Mouse (Mus musculus) liver, embryonic 12.5 days (tissue): ENCODE data around the gene Zswim3. TPM values are rescaled to one million over a fixed set of nuclear protein-coding genes. Genes with fewer than 3 reads are reported as not detected.

Source experiments
- ATAC-seq: fragments of 200-750 bp; cut with Nextera tagmentation; 2 replicates; pipeline ENCODE4 v1.8.0; 2017; ENCODE audit warnings: moderate number of reproducible peaks, mild to moderate bottlenecking, moderate library complexity
- H3K27ac ChIP-seq: fragments of 300-500 bp; sonication (generic); 2 replicates; pipeline ENCODE4 v1.5.1; 2016; ENCODE audit warnings: mild to moderate bottlenecking
- H3K27me3 ChIP-seq: fragments of 300-500 bp; sonication (generic); replicated peaks from 2 replicates; pipeline ENCODE4 v1.6.1; 2016; ENCODE audit warnings: mild to moderate bottlenecking, moderate library complexity
- H3K36me3 ChIP-seq: fragments of 300-500 bp; sonication (generic); 2 replicates; pipeline ENCODE4 v1.6.1; 2016; ENCODE audit warnings: mild to moderate bottlenecking, moderate library complexity
- H3K4me1 ChIP-seq: fragments of 300-500 bp; sonication (generic); 2 replicates; pipeline ENCODE4 v1.6.1; 2016
- H3K4me2 ChIP-seq: fragments of 300-500 bp; sonication (generic); 2 replicates; pipeline ENCODE4 v1.6.1; 2016; ENCODE audit warnings: mild to moderate bottlenecking, moderate library complexity
- H3K4me3 ChIP-seq: fragments of 300-500 bp; sonication (generic); 2 replicates; pipeline ENCODE4 v1.5.1; 2016; ENCODE audit warnings: mild to moderate bottlenecking, moderate library complexity
- H3K9ac ChIP-seq: fragments of 300-500 bp; sonication (generic); 2 replicates; pipeline ENCODE4 v1.6.1; 2016; ENCODE audit warnings: mild to moderate bottlenecking, moderate library complexity
- H3K9me3 ChIP-seq: fragments of 300-500 bp; sonication (generic); replicated peaks from 2 replicates; pipeline ENCODE4 v1.6.1; 2016; ENCODE audit warnings: mild to moderate bottlenecking, moderate library complexity
- WGBS: fragments of 180-500 bp; shearing (Covaris S2); methylation state at CpG from one replicate; pipeline ENCODE4 v1.1.7; 2016; ENCODE audit not compliant: insufficient replicate concordance; 5-methylcytosine and 5-hydroxymethylcytosine counted together
- polyA plus RNA-seq: library from polyadenylated mRNA; unstranded; fragments of >200 nt; fragmentation: Nextera tagmentation; extraction: Ambion mirVana; gene quantifications from 2 replicates; pipeline ENCODE4 v1.2.1, GENCODE M21; 2016

Zswim3 gene
- polyA plus RNA-seq, 1 experiment from 2014 or later, result 5.9 TPM

- ATAC-seq, result no peak
- WGBS, result 62% methylated on average over 5 of the region's 5 CpGs
Observed at GRCm38 (mm10) chr2:164817703-164818102, 12.8 kb downstream of the Zswim3 start.

GRCm38 (mm10) chr2:164821060-164821459 is 16.2 kb downstream of the Zswim3 start:
- H3K4me3 ChIP-seq, result no peak overlapping the region
- no peak overlapping the region for H3K4me2 ChIP-seq
- no peak for ATAC-seq
- no peak overlapping the region for H3K27ac ChIP-seq
- peaks cover 40% of the 10 kb centered on the region for H3K4me1 ChIP-seq
- 85% methylated on average over 6 of the region's 6 CpGs for WGBS
- H3K27me3 ChIP-seq, result no peaks in the 10 kb centered on the region
- peaks cover 35% of the 10 kb centered on the region for H3K36me3 ChIP-seq
- H3K9me3 ChIP-seq, result no peaks in the 10 kb centered on the region
- no peak overlapping the region for H3K9ac ChIP-seq

More at GRCm38 (mm10) chr2:164817703-164818102, 12.8 kb downstream of the Zswim3 start:
- no peak overlapping the region for H3K4me3 ChIP-seq
- peaks cover 44% of the 10 kb centered on the region for H3K4me1 ChIP-seq
- 0 out of 2 replicates have a peak overlapping the region, but pooled peaks have one; percentile 9 for H3K27ac ChIP-seq
- H3K9ac ChIP-seq, result no peak overlapping the region
- H3K27me3 ChIP-seq, result no peaks in the 10 kb centered on the region
- no peak overlapping the region for H3K4me2 ChIP-seq
- peaks cover 31% of the 10 kb centered on the region for H3K36me3 ChIP-seq
- H3K9me3 ChIP-seq, result no peaks in the 10 kb centered on the region

- Histone ChIP-seq H3K27me3 (no peaks in the 10 kb centered on the region), H3K27ac (peak within 1 kb of the TSS; percentile 79), H3K36me3 (peaks cover 51% of the 10 kb centered on the region), H3K4me3 (peak within 1 kb of the TSS; percentile 76), H3K4me1 (peaks cover 38% of the 10 kb centered on the region), H3K4me2 (peak within 1 kb of the TSS; percentile 84), H3K9ac (peak within 1 kb of the TSS; percentile 83), H3K9me3 (no peaks in the 10 kb centered on the region)
- peak; percentile 99 for ATAC-seq
- WGBS, result 3% methylated on average over 32 of the region's 32 CpGs
Observed at GRCm38 (mm10) chr2:164822636-164823165, 17.8 kb downstream of the Zswim3 start, which contains the start of gene Zswim1. TSS of gene Zswim1 (plus strand) at chr2:164822686.

GRCm38 (mm10) chr2:164823181-164823585 is 18.3 kb downstream of the Zswim3 start:
- peak overlapping the region; percentile 84 for H3K4me2 ChIP-seq
- no peaks in the 10 kb centered on the region for H3K9me3 ChIP-seq
- H3K27me3 ChIP-seq, result no peaks in the 10 kb centered on the region
- under 1% methylated on average over 10 of the region's 10 CpGs for WGBS
- peak; percentile 56 for ATAC-seq
- H3K36me3 ChIP-seq, result peaks cover 56% of the 10 kb centered on the region
- peak overlapping the region; percentile 83 for H3K9ac ChIP-seq
- peak overlapping the region; percentile 76 for H3K4me3 ChIP-seq
- H3K4me1 ChIP-seq, result peaks cover 36% of the 10 kb centered on the region
- peak overlapping the region; percentile 79 for H3K27ac ChIP-seq

- Histone ChIP-seq H3K9ac (peak overlapping the region; percentile 83; the same call in 1 of the 2 replicates), H3K27me3 (no peaks in the 10 kb centered on the region), H3K9me3 (no peaks in the 10 kb centered on the region), H3K4me2 (peak overlapping the region; percentile 84), H3K27ac (no peak overlapping the region), H3K4me3 (peak overlapping the region; percentile 76), H3K4me1 (peaks cover 35% of the 10 kb centered on the region), H3K36me3 (peaks cover 57% of the 10 kb centered on the region)
- 82% methylated on average over 4 of the region's 4 CpGs for WGBS
- no peak for ATAC-seq
Observed at GRCm38 (mm10) chr2:164823969-164824368, 19.1 kb downstream of the Zswim3 start.

DNA sequence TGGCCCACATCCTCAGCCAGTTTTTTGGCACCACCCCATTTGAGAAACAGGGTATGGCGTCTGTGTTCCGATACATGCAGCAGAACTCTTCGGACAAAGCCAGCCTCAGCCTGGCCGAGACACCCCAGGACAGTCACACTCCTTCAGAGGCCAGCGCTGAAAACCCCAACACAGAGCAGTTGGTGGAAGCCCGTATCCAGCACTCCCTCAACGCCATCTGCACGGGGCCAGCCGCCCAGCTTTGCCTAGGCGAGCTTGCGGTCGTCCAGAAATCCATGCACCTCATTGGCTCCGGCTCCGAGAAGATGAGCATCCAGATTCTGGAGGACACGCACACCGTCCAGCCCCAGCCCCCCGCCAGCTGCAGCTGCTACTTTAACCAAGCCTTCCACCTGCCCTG is 20.6 kb downstream of the Zswim3 start:
- no peak overlapping the region for H3K9ac ChIP-seq
- no peaks in the 10 kb centered on the region for H3K9me3 ChIP-seq
- WGBS, result 94% methylated on average over 17 of the region's 17 CpGs
- H3K4me3 ChIP-seq, result no peak overlapping the region
- no peak overlapping the region for H3K27ac ChIP-seq
- no peak overlapping the region for H3K4me2 ChIP-seq
- peaks cover 49% of the 10 kb centered on the region for H3K36me3 ChIP-seq
- H3K27me3 ChIP-seq, result no peaks in the 10 kb centered on the region
- H3K4me1 ChIP-seq, result peaks cover 35% of the 10 kb centered on the region
- ATAC-seq, result no peak

- Histone ChIP-seq H3K9me3 (no peaks in the 10 kb centered on the region), H3K9ac (no peak overlapping the region), H3K4me3 (no peak overlapping the region), H3K27me3 (no peaks in the 10 kb centered on the region), H3K27ac (peak overlapping the region; percentile 15; the same call in 1 of the 2 replicates), H3K36me3 (peaks cover 36% of the 10 kb centered on the region), H3K4me2 (0 out of 2 replicates have a peak overlapping the region, but pooled peaks have one; percentile 7), H3K4me1 (peaks cover 31% of the 10 kb centered on the region)
- 68% methylated on average over 16 of the region's 16 CpGs for WGBS
- no peak for ATAC-seq
Observed at GRCm38 (mm10) chr2:164827146-164827850, 22.4 kb downstream of the Zswim3 start.

DNA sequence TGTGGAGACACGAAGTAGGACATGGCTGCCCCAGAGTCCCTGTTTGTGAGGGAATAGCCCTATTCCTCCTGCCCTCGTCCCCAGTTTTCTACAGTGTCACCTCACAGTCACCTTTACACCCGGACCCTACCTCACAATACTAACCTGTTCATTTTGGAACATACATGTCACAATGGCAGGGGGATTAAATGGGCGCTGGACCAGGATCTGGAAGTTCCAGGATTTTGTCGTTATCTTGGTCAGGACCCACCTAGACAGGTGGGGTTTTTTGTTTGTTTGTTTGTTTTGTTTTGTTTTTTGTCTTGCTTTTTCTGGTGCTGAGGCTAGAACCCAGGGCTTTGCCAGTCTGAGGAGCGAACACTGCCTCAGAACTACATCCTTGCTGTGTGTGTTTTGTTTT is 23.5 kb downstream of the Zswim3 start, which contains the start of gene Spata25:
Spata25 (minus strand) TSS at position 101 of the 400 bp plus-strand sequence.
- Histone ChIP-seq H3K9me3 (no peaks in the 10 kb centered on the region), H3K27ac (peak within 1 kb of the TSS; percentile 15; the same call in 1 of the 2 replicates), H3K9ac (no peak within 1 kb of the TSS), H3K36me3 (peaks cover 36% of the 10 kb centered on the region), H3K4me1 (peaks cover 32% of the 10 kb centered on the region), H3K27me3 (no peaks in the 10 kb centered on the region), H3K4me3 (no peak within 1 kb of the TSS), H3K4me2 (0 out of 2 replicates have a peak within 1 kb of the TSS, but pooled peaks have one; percentile 7)
- ATAC-seq, result no peak
- 76% methylated on average over 6 of the region's 6 CpGs for WGBS

DNA sequence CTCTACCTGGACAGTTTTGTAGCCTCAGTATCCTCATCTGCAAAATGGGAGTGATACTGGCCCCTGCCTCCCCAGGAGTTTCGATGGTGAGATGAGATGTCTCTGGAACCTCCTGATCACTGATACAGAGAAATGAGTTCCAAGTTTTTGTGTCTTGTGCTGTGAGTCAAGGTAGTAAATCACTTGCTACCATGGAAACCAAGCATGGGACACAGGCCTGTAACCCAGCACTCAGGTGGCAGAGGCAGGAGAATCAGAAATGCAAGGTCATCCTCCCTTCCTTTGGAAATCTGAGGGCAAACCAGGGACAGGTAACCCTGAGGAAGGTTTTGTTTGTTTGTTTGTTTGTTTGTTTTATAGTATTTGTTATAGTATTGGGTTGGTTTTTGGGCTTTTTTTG is 24.2 kb downstream of the Zswim3 start:
- H3K36me3 ChIP-seq, result peaks cover 36% of the 10 kb centered on the region
- H3K4me2 ChIP-seq, result no peak overlapping the region
- WGBS, result 86% methylated on average over 1 of the region's 1 CpGs
- no peaks in the 10 kb centered on the region for H3K27me3 ChIP-seq
- H3K4me3 ChIP-seq, result no peak overlapping the region
- no peak for ATAC-seq
- peaks cover 29% of the 10 kb centered on the region for H3K4me1 ChIP-seq
- no peak overlapping the region for H3K27ac ChIP-seq
- no peaks in the 10 kb centered on the region for H3K9me3 ChIP-seq
- H3K9ac ChIP-seq, result no peak overlapping the region

- H3K27me3 ChIP-seq, result no peaks in the 10 kb centered on the region
- no peaks in the 10 kb centered on the region for H3K9me3 ChIP-seq
- H3K4me1 ChIP-seq, result peaks cover 42% of the 10 kb centered on the region
- no peak overlapping the region for H3K4me3 ChIP-seq
- H3K27ac ChIP-seq, result no peak overlapping the region
- peaks cover 30% of the 10 kb centered on the region for H3K36me3 ChIP-seq
- H3K4me2 ChIP-seq, result no peak overlapping the region
- H3K9ac ChIP-seq, result no peak overlapping the region
- ATAC-seq, result no peak
- WGBS, result 78% methylated on average over 10 of the region's 10 CpGs
Observed at GRCm38 (mm10) chr2:164831029-164831428, 26.1 kb downstream of the Zswim3 start.

GRCm38 (mm10) chr2:164832032-164832747 is 27.3 kb downstream of the Zswim3 start:
- Histone ChIP-seq H3K4me1 (peaks cover 37% of the 10 kb centered on the region), H3K4me2 (peak overlapping the region; percentile 97), H3K27me3 (no peaks in the 10 kb centered on the region), H3K4me3 (peak overlapping the region; percentile 75), H3K27ac (peak overlapping the region; percentile 85; the same call in 1 of the 2 replicates), H3K9ac (peak overlapping the region; percentile 83; the same call in 1 of the 2 replicates), H3K9me3 (no peaks in the 10 kb centered on the region), H3K36me3 (peaks cover 29% of the 10 kb centered on the region)
- 57% methylated on average over 16 of the region's 16 CpGs for WGBS
- no peak for ATAC-seq
